Mouse (Mus musculus) embryonic stem cell, embryonic (primary cell): ENCODE measurements at regions not wholly inside any gene's neighbourhood (a gene's known extent, or its start where the extent isn't known, plus 50 kb on each side); places are given as distances from the start of the nearest gene placed in this dataset.
"Not testable (repeated sequence)": the region's sequence is repeated elsewhere in the genome, so short reads cannot be mapped to it uniquely, and the experiment has no call there.

Source experiments
- CTCF ChIA-PET, 4 experiments: fragments of 300-600 bp in 2 of 4; fragments of 350-600 bp in 2 of 4; sonication (Branson Sonifier 250); formaldehyde crosslinking; loops; one replicate each; lab custom pipeline; 2022; ENCODE audit warnings: inconsistent platforms in 2 of 4; lab: Charles Lee
- POLR2A ChIA-PET, 4 experiments: fragments of 300-600 bp in 2 of 4; fragments of 350-600 bp in 2 of 4; sonication (Branson Sonifier 250); formaldehyde crosslinking; loops; one replicate each; lab custom pipeline; 2022; ENCODE audit warnings: antibody characterized with exemption in 4 of 4, inconsistent platforms in 1 of 4; lab: Charles Lee

DNA sequence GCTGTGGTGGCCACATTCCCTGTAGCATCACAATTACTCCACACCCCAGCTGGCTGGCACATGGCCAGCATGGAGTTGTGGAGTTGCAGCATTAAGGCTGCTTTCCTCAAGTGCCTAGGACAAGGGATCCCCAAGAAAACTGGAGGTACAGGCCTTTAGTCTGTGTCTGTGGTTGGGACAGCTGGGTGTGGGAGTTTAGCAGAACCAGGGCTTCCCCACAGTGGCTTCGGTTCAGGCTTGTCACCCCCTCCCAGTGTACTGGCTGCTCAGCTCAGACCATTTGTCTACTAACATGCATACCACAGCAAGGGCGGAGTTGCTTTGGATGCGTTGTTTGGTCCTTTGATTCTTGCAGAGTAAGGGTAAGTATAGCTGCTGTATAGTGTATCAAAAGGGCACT, 79.1 kb upstream of the Neurl1b start:
- POLR2A ChIA-PET: no interaction called here

DNA sequence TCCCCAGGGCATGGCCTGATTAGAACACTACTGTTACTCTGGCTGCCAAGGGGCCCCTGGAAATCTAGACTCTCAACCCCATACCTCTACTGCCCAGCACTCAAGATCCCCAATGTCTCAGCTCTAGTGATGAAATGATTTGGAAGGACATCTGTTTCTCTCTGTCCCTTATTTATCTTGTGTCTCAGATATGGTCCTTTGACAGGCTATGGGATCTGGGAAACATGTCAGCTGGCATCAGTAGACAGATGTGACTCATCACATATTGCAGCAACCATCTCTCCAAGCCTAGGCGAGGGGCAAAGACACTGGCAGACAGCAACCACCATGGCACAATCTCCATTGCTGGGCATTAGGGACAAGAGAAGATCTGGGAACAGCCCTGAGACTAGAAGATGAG, 78.6 kb upstream of the Neurl1b start:
- CTCF ChIA-PET: interaction anchor here in 1 of 4 experiments (0.6 kb wide), 1 partner anchor 31 kb away, joined by 3 read pairs; no protein-coding TSS in a partner anchor
- POLR2A ChIA-PET: interaction anchor here in 1 of 4 experiments (1.0 kb wide), 1 partner anchor 84 kb away, joined by 3 read pairs; the partner anchor contains the start of gene Luc7l

More for the DNA sequence above, 79.1 kb upstream of the Neurl1b start:
- CTCF ChIA-PET: interaction anchor here in 1 of 4 experiments (0.6 kb wide), 1 partner anchor 31 kb away, joined by 3 read pairs; no protein-coding TSS in a partner anchor

DNA sequence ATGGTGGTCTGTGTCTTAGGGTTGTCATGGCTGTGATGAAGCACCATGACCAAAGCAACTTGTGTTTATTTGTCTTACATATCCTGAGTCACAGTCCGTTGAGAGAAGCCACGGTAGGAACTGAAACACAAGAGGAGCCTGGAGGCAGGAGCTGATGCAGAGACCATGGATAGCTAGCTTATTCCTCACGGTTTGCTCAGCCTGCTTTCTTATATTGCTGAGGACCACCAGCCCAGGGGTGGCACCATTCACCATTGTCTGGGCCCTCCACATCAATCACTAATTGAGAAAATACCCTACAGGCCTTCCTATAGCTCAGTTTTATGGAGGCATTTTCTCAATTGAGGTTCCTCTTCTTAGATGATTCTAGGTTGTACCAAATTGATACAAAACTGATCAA, 77.5 kb upstream of the Neurl1b start:
- ChIA-PET POLR2A (interaction anchor here in 1 of 4 experiments (1.0 kb wide), 1 partner anchor 85 kb away, joined by 3 read pairs; the partner anchor contains the start of gene Luc7l), CTCF (interaction anchor here in 2 of 4 experiments (0.6 kb wide), 2 partner anchors 253 to 382 kb away, joined by 3 to 23 read pairs; no protein-coding TSS in a partner anchor)

DNA sequence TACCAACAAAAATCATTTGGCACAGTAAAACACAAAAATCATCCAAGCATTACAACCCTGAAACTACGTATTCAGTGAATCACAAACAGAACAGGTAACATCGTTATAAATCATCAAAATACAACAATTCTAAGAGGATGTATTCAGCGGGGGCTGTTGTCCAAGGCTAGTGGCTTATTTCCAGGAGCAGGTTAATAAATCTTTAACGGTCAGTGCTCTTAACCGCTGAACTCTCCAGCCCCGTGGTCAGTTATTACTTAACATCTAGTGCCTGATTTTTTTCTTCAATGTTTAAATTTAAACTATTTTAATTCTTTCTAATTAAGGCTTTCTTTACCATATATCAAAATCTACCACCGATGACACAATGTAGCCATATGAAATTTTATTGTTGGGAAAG, 69.2 kb upstream of the Neurl1b start:
- POLR2A ChIA-PET, CTCF ChIA-PET: not testable (repeated sequence)

DNA sequence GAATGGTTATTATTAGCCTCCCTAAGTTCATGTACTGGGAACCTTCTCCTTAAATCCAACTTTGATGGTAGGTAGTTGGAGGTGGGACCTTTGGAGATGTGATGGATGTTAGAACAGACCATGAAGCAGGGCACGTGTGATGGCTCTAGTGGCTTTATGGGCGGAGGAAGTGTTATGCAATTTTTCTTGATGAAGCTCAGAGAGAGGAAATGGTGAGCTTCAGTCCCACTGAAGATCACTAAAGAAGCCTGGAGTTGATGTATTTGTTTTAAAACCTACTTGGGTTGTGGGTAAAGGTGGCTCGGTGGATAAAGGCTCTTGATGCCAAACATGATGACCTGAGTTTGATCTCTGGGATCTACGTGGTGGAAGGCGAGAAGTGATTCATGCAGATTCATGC, 66.5 kb upstream of the Neurl1b start:
- ChIA-PET CTCF (interaction anchor here in 1 of 4 experiments (0.5 kb wide), 1 partner anchor 126 kb away, joined by 12 read pairs; no protein-coding TSS in a partner anchor), POLR2A (no interaction called here)

DNA sequence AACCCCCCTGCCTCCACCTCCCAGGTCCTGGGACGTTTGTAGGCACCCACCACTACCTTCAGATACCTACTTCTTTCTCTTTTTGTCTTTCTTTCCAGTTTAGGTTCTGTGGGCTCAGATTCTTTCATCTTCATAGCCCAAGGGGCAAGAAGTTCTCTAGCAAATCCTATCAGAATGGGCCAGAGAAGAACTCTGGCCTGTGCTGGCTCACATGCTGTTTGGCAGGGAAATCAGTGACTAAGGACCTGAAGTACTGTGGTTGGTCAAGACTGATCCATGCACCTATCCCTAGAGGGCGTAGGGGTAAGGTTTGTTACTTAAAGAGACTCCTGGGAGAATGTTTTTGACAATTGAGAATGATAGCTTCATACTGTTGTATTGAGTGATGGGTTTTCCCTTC, 64.9 kb upstream of the Neurl1b start:
- ChIA-PET CTCF (interaction anchor here in 3 of 4 experiments (0.6 to 1.0 kb wide), 3 partner anchors 42 to 391 kb away, joined by 3 to 4 read pairs (median 3); no protein-coding TSS in a partner anchor), POLR2A (interaction anchor here in 1 of 4 experiments (1.6 kb wide), 1 partner anchor 10 kb away, joined by 3 read pairs; no protein-coding TSS in a partner anchor)

DNA sequence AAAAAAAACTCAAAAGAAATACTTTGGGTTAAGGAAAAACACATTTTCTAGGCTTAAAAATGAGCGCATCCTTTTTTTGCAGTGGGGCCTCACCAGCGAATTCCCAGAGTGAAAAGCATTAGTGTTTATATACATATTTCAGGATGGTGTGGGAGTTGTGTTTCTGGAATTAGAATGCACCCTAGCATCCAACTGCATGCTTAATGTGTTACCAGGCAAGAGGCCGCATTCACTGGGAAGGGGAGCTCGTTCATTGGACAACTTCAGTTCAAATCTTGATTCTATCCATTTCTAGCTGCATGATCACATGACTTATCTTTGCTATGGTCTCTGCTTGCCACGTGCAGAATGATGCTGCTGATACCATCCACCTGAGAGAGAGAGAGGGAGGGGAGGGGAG, 64.4 kb upstream of the Neurl1b start:
- ChIA-PET CTCF (interaction anchor here in 3 of 4 experiments (0.6 to 1.0 kb wide), 4 partner anchors 42 to 390 kb away, joined by 3 to 10 read pairs (median 4); no protein-coding TSS in a partner anchor), POLR2A (interaction anchor here in 1 of 4 experiments (1.6 kb wide), 1 partner anchor 10 kb away, joined by 3 read pairs; no protein-coding TSS in a partner anchor)

DNA sequence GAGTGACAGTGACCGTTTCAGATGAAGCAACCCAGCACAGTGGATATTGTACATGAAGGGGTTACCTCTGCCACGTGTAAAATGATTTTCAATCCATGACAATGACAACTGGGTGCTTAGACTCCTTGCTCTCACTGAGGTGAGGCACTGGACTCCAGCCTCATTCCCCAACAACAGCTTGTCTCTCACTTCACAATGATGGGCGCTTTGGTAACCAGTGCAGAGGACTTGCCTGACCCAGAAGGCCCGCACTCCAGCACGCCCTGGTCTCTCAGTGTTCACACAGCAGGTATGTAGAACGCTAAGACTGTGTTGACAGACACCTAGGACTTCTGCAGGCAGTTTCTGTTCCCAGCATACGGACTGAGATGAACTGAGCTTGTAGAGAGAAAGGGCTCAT, 62.6 kb upstream of the Neurl1b start:
- ChIA-PET POLR2A (interaction anchor here in 1 of 4 experiments (1.0 kb wide), 1 partner anchor 12 kb away, joined by 3 read pairs; no protein-coding TSS in a partner anchor), CTCF (no interaction called here)

DNA sequence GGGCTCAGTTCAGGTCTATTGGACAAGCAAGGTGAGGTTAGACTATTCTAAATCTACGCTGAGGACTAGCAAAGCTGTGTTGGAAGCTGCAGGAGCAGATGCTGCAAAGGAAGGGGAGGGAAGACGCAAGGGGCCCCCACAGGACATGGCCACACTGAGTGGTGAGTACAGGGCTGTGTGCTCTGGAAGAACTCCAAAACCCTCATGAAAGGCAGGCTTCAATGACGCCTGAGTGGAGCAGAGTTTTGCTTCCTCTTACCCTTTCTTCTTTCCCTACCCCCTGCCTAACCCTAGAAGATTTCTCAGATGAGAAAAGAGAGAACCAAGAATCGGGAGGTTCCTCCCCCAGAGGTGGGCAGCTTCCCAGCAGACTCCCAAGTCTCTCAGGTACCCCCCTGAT, 61.9 kb upstream of the Neurl1b start:
- ChIA-PET POLR2A (no interaction called here), CTCF (interaction anchor here in 1 of 4 experiments (0.6 kb wide), 1 partner anchor 267 kb away, joined by 3 read pairs; no protein-coding TSS in a partner anchor)

DNA sequence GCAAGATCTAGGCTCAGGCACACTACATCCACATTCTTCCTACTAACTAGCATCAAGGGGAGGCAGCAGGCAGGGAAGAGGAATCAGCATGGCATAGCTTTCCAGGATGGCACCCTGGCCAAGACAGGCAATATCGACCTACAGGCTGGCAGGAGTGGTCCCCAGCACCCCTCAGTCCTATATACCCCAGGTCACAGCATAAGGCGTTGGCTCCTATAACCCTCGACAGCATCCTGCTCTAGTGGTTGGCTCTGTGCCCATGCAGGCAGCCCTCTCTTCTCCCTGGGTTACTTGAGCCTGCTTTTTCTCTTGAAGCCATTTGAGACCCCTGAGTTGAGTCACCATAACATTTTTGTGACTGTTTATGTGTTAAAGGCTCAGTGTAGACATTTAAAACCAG, 60.2 kb upstream of the Neurl1b start:
- ChIA-PET CTCF (no interaction called here), POLR2A (no interaction called here)

DNA sequence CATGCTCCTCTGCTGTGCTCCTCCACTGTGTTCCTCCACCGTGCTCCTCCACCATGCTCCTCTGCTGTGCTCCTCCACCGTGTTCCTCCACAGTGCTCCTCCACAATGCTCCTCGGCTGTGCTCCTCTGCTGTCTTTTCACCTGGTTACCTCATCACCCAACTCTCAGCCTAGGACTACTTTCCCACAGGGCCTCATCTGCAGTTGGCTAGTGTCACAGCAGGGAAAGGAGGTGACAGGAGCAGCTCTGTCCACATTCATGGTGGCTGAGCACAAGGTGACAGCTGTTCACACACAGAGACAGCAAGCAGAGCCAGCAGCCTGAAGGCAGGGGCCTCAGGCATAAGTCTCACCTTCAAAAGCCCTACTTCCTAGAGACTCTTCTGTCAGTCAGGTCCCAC, 59.3 kb upstream of the Neurl1b start:
- CTCF ChIA-PET: no interaction called here
- POLR2A ChIA-PET: no interaction called here

DNA sequence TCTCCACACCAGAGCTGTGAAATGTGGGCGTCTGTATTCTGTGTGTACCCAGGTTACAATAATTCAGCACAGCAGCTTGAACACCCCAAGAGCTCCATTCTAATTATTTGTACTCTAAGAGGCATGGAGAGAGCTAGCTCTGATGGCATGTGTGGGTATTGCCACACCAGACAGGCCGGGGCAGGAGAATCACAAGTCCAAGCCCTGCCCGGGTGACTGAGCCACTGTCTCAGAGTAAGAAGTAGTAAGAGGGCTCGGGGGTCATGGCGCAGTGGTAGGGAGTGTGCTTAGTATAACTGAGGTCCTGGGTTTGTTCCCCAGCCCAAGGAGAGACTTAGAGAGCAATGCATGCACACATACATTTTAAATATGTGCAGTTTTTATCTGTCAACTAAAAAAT, 57.7 kb upstream of the Neurl1b start:
- POLR2A ChIA-PET: interaction anchor here in 1 of 4 experiments (0.6 to 0.8 kb wide), 2 partner anchors 26 to 30 kb away, joined by 3 read pairs; no protein-coding TSS in a partner anchor
- CTCF ChIA-PET: no interaction called here

DNA sequence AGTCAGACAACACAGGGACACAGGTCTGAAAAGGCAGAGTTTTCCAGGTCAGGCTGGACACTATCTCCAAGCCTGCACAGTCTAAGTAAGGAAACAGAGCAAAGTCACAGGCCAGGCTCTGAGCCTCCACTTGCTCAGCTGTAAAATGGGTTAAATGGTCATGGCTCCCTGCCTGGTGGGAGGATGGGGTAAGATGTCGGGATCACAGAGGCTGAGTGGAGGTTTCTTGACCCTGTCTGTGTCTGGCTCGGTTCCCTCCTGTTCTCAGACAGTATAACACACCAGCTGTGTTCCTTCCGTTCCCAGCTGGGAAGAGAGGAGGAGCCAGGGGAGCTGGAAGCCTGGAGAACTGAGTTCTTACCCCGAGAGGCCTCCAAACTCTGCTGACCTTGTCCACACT, 56.8 kb upstream of the Neurl1b start:
- POLR2A ChIA-PET: interaction anchor here in 1 of 4 experiments (1.0 kb wide), 1 partner anchor 11 kb away, joined by 3 read pairs; no protein-coding TSS in a partner anchor

DNA sequence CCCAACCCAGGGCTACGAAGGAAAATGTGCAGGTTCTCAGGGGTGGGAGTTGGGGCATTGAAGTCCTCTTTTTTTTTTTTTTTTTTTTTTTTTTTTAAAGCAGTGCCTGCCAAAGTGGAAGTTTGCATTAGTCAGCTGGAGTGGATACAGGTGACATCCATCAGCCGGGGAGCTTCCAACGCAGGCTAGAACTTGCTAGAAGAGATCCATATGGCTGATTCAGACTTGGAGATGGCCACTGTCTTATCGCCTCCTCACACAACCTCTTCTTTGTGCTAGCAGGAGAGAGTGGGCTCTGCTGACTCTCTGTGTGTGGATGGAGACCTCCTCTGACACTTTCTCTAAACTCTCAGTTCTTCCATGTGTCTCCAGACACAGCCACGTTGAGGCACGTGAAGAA, 53.9 kb upstream of the Neurl1b start:
- POLR2A ChIA-PET: interaction anchor here in 1 of 4 experiments (1.0 to 1.1 kb wide), 2 partner anchors 11 to 13 kb away, joined by 3 to 4 read pairs; no protein-coding TSS in a partner anchor
- CTCF ChIA-PET: interaction anchor here in 1 of 4 experiments (1.6 kb wide), 1 partner anchor 10 kb away, joined by 5 read pairs; no protein-coding TSS in a partner anchor

More for the DNA sequence above, 56.8 kb upstream of the Neurl1b start:
- CTCF ChIA-PET: no interaction called here

DNA sequence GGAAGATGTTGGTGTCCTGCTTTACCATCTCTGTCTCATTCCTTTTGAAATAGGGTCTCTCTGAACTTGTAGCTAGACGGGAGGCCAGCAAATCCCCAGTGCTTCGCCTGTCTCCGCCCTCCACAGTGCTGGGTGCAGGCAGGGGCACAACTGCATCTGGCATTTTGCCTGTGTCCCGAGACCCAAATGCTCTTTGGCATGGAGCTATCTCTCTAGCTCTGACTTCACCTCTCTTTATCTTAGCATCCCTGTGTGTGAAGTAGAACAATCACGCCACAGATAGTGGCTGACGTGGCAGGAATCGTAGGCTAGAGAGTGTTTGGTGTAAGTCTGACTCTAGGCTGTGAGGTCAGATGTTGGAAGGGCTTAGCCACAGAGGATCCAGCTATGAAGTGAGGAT, 53.2 kb upstream of the Neurl1b start:
- ChIA-PET CTCF (interaction anchor here in 3 of 4 experiments (0.7 to 1.6 kb wide), 4 partner anchors 9 to 93 kb away, joined by 3 to 5 read pairs (median 4); no protein-coding TSS in a partner anchor), POLR2A (no interaction called here)

DNA sequence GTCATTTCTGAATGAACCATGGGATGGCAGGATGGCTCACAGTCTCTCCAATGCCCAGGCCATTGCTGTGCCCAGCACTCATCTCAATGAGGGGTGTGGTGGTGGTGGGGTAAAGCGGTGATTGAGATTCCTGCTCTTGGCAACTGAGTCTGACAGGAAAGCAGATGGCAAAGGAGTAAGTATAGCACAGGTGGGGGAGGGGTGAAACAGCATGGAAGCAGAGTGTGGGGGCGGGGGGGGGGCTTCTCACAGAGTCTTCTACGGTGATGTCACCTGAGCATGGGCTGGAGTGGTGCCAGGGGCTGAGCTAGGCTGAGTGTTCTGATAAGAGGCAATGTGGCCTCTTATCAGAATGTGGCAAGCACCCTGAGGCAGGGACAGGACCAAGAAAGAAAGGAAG, 52.6 kb upstream of the Neurl1b start:
- ChIA-PET POLR2A (interaction anchor here in 1 of 4 experiments (0.5 kb wide), 1 partner anchor 21 kb away, joined by 3 read pairs; no protein-coding TSS in a partner anchor), CTCF (interaction anchor here in 2 of 4 experiments (0.6 to 1.2 kb wide), 3 partner anchors 9 to 476 kb away, joined by 3 to 5 read pairs (median 5); no protein-coding TSS in a partner anchor)

DNA sequence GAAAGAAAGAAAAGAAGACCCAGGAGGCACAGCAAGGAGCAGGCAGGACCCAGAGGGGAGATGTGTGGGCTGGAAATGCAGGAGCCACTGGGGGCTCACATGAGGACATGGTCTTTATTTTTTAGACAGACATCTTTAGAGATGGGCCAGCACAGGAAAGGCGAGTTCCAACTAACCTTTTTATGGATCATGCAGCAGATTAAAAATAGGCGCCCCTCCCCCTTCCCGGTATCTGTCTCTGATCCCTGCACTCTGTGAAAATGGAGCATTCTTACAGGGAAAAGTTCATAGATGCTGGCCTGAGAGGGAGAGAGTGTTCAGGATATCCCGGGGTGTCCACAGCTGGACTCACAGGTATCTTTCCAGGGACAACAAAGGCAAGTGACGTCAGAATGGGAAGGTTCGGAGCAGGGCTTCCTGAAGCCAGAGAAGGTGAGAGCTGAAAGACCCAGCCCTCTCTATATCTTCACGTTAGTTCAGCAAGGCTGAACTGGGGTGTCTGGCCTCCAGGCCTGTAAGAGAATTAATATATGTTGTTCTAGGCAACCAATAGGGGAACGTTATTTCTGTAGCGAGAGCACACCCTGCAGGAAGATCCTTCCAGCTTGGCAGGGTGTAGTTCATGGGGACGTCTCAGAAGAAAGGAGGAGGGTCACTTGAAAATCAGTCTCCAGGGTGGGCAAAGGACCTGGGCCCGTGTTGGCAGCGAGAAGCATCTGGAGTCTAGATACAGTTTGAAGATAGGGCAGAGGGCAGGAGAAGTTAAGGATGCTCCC, 51.9 kb upstream of the Neurl1b start:
- POLR2A ChIA-PET: interaction anchor here in 2 of 4 experiments (0.5 to 0.6 kb wide), 2 partner anchors 21 to 282 kb away, joined by 3 to 4 read pairs; no protein-coding TSS in a partner anchor
- CTCF ChIA-PET: interaction anchor here in 3 of 4 experiments (0.6 to 1.5 kb wide), 3 partner anchors 30 to 476 kb away, joined by 3 to 5 read pairs (median 3); no protein-coding TSS in a partner anchor

DNA sequence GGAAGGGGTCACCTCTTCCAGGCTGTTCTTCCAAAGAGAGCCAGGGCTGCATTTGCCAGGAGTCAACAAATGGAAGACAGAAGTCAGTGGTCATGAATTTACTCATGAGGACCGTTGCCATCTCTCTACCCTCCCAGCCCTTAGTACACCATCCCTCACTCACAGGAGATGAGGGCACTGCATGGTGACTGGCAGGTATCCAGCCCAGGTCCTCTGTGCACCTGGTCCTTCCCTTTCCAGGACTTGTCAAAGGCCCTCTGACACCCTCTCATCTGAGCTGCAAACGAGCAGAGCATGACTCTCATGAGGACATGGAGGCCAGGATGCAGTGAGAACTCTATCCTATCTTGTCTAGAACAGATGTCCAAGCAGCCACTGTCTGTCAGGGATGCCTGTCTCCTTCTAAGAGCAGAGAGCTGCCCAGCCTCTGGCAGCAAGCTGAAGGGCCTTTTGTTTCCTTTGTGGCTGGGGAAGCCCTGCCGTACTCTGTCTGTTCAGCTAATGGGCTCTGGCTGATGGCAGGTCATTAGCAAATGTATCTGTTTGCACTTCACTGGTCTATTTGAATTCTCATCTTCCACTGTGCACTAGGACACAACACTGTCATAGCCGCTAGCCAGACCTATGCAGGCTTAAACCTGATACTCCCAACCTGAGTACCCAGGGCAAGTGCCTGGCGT, 50.6 kb upstream of the Neurl1b start:
- POLR2A ChIA-PET: interaction anchor here in 2 of 4 experiments (0.6 to 1.4 kb wide), 7 partner anchors 12 to 221 kb away, joined by 3 to 4 read pairs (median 3); no protein-coding TSS in a partner anchor
- CTCF ChIA-PET: interaction anchor here in 3 of 4 experiments (0.7 to 1.9 kb wide), 4 partner anchors 56 to 89 kb away, joined by 3 to 6 read pairs (median 3); no protein-coding TSS in a partner anchor
